Mouse (Mus musculus): ENCODE measurements at regions not wholly inside any gene's neighbourhood (a gene's known extent, or its start where the extent isn't known, plus 50 kb on each side); places are given as distances from the start of the nearest gene placed in this dataset.

DNA sequence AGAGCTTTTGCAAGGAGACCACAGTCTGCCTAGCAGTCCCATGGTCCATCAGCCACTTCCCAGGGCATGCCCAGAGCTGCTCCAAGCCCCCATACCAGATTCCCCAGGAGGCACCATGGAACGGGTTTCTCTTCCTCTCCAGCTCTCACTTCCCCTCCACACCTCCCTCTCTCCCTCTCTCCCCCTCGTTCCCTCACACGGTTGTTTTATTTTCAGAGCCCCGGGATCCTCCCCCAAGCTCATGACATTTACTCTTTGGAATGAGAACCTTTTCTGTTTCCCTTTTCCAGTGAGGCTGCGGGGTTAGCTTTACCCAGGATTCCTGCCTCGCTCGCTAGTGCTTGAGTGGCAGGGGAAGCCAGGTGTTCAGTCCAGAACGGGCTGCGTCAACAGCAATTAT, 436.9 kb downstream of the Matn1 start:
- no peak for DNase-seq

DNA sequence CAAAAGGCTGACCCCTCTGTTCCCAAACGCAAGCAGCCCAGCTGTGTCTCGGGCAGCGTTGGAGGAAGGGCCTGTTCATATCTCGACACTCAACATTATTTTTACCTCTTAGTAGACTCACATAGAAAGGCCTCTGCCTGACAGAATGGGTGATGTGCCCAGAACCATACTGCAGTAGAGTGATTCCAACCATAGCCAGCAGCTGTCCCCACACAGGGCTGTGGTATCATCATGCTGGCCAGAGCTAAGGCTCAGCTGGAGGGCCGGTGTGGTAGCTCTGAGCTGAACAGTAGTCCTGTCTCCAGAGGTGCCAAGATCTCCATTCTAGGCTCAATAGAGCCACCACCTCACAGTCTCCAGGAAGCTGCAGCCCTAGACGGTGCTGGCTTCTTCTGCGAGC, 437.3 kb downstream of the Matn1 start:
- no peak for DNase-seq

DNA sequence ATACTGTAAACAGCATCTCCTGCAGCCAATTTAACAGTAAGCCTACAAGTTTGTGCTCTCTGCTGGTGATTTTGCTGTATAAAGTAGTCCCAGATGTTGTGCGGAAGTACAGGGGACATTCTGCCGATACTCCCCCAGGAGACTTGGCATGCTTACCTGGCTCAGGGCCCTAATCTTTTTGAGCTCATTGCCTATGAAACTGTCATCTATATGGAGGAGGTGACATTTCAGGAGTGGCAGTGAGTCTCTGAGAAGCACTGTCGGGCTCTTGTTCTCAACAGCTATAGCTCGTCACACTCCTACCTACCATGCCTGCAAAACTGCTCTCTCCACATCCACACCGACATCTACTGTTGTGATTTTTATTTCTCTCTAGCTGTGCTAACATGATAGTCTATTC, 439.7 kb downstream of the Matn1 start:
- no peak for DNase-seq

GRCm38 (mm10) chr4:131386961-131387360, 442.8 kb downstream of the Matn1 start:
- DNase-seq: no peak

GRCm38 (mm10) chr4:131391119-131391923, 446.8 kb downstream of the Ptpru start:
- DNase-seq: no peak

DNA sequence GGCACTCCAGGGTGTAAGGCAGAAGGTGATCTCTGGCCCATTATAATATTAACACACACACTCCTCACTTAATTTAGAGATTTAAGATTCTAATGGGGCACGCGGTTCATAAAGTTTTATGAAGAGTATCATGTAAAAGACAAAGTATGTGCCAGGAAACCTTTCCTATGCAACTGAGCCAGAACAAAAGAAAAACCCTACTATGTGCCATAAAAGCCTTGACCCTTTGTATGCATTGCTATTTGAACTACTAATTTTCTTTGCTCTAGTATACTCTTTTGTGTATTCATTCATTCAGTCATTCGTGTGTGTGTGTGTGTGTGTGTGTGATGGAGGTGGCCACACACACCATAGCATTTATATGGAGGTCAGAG, 446.2 kb downstream of the Ptpru start:
- DNase-seq: no peak

DNA sequence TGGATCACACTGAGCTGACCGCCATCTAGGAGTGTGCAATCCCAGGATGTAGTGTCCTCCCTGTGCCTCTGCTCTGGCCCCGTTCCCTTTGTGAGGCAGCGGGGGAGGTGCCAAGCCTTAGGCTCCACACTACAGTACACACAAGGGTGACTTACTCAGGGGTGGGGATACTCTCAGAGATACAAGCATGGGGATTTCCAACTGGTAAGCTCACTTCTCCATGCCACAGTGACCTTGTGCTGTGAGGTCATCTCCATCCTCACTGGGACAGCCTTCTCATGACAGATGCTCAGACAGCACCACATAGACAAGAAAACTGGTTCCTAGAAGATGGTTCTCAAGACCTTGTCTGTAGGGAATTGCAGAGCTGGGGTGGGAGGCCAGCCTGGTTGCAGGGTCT, 445.6 kb downstream of the Ptpru start:
- DNase-seq: no peak

DNA sequence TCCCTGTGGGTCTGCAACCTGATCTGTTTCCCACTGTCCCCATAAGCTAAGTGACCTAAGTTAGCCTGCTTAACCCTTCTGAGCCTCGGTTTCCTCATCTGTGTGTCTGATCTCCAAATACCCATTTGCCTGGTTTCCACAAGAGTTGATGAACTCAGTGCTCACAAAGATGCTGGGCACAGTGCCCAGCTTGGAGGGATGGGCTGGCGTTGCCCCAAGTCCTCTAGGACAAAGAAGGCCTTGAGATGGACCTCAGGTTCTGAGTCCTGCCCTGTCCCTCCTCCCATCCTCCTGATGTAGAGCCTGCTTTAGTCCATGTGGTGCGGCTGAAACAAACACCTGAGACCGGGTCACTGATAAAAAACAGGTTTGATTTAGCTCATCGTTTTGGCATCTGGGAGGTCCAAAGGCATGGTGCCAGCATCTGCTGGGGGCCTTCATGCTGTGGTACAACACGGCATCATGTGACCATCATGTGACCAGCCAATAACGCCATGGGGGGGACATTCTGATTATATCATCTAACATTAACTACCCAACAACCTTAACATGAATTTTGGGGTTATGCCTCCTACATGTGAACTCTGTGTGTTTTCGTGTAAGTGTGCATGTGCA, 441.8 kb downstream of the Ptpru start:
- DNase-seq: no peak

DNA sequence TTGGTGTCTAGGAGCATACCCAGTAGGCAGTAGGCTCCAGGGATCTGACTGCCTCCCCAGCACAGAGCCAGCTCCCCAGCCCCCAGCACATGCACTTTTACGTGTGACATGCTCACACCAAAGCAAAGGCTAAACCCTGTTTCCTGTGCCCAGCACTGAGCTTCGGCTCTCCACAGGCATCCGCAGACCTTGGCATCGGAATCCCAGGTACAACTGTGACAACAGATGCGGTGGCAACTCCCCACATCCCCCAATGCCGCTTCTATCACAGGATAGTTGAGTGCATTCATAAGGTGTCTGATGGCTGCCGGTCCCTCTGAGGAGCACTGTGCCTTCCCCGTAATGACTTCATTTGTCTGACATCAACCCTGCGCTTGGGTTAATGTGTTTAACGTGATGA, 440.9 kb downstream of the Ptpru start:
- no peak for DNase-seq

GRCm38 (mm10) chr4:131400756-131401155, 437.3 kb downstream of the Ptpru start:
- DNase-seq: peak; percentile 21

GRCm38 (mm10) chr4:131401255-131401654, 436.8 kb downstream of the Ptpru start:
- DNase-seq: no peak

DNA sequence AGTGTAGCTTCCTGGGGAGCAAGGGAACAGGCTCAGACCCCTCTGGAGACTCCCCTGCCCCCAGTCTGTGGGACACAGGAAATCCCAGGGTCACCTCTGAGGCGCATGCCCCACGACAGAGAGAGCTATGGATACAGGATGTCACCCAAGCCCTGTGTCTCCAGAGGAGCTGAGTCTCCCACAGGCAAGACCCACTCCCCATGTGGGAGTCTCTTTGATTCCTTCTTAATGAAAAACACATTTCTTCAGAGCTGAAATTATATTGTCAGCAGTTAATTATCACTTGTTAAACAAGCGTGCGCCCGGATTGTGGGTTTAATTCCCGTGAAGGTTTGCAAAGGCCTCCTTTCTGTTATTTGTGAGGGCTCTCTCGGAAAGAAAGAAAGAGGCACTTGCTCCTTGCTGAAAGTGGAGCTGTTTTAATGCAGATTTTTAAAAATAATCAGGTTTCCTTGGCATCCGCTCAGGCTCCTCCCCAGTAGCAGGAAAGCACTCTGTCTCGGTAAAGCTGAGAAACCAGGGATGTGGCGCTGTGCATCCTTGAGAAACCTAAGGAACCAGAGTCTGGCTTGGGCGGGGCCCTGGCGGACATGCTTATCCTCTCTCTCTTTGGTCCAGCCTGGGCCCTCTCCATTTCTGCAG, 432.6 kb downstream of the Ptpru start:
- DNase-seq: no peak

DNA sequence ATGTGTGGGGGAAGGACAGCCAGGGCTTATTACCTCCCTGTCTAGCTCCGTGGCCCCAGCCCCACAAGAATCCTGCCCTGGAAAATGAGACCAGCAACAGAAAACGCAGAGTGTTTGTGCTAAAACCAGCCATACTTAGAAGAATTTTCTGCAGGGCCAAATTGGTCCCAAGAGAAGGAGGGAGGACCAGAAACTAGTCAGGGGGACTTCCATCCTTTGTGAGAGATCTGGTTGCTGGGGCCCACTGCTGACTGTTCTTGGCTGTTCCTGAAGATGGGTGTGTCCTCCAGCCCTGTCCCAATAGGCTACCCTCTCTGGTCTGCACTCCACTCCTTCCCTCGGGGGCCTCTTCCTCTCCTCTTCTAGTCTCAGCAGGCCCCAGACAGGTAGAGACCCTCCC, 430.6 kb downstream of the Ptpru start:
- DNase-seq: no peak

- DNase-seq: peak; percentile 17
These were observed 429.4 kb downstream of the Ptpru start for GRCm38 (mm10) chr4:131408644-131409043.

GRCm38 (mm10) chr4:131409805-131410204, 428.3 kb downstream of the Ptpru start:
- no peak for DNase-seq

GRCm38 (mm10) chr4:131411936-131412335, 426.2 kb downstream of the Ptpru start:
- DNase-seq: no peak

GRCm38 (mm10) chr4:131413380-131413779, 424.7 kb downstream of the Ptpru start:
- DNase-seq: no peak

GRCm38 (mm10) chr4:131415453-131415852, 422.6 kb downstream of the Ptpru start:
- DNase-seq: no peak

GRCm38 (mm10) chr4:131416209-131416608, 421.9 kb downstream of the Ptpru start:
- no peak for DNase-seq

GRCm38 (mm10) chr4:131417159-131417748, 420.8 kb downstream of the Ptpru start:
- no peak for DNase-seq

DNA sequence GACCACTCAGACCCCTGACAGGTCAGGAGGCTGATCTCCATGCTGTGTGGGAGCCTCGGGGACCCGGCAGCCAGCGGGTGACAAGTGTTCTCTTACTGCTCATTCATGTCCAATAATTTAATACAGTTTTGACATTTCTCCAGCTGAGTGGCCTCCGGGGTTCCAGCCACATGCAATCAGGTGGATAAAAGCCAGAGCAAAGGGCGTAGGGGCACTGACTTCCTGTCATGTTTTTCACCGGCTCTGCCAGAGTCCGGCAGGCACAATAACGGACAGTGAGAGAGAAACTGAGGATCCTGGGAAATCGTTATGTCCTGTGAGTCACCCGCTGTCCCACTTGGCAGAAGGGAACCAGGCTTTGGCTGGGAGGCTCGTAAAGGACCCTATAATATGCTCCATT, 412.8 kb downstream of the Ptpru start:
- DNase-seq: no peak

DNA sequence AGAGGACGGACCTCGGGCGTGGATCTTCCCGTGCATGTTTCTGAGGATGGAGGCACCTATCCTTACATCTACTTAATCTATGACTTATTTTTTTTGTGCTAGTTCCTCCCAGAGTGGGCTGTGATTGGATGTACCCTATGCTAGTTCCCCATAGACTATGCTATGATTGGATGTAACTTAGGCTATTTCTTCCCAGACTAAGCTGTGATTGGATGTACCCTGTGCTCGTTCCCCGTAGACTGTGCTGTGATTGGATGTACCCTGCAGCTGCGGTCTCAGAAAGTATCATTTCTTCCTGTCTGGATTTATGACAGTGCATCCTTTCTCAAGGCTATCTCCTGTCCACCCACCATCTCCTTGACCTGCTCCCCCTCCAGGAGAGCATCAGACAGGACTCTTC, 410.2 kb downstream of the Ptpru start:
- no peak for DNase-seq

- no peak for DNase-seq
These were observed 408.7 kb downstream of the Ptpru start for GRCm38 (mm10) chr4:131429356-131429755.

- no peak for DNase-seq
These were observed 407.7 kb downstream of the Ptpru start for GRCm38 (mm10) chr4:131430420-131430819.

All from kidney, adult 11 months (tissue).